Mouse (Mus musculus): Measurements from ENCODE around the gene Bmp5. TPM values are rescaled to one million over a fixed set of nuclear protein-coding genes. Genes with fewer than 3 reads are reported as not detected.

The Bmp5 gene
- polyA plus RNA-seq (2012) = not detected in 2 replicates

DNA sequence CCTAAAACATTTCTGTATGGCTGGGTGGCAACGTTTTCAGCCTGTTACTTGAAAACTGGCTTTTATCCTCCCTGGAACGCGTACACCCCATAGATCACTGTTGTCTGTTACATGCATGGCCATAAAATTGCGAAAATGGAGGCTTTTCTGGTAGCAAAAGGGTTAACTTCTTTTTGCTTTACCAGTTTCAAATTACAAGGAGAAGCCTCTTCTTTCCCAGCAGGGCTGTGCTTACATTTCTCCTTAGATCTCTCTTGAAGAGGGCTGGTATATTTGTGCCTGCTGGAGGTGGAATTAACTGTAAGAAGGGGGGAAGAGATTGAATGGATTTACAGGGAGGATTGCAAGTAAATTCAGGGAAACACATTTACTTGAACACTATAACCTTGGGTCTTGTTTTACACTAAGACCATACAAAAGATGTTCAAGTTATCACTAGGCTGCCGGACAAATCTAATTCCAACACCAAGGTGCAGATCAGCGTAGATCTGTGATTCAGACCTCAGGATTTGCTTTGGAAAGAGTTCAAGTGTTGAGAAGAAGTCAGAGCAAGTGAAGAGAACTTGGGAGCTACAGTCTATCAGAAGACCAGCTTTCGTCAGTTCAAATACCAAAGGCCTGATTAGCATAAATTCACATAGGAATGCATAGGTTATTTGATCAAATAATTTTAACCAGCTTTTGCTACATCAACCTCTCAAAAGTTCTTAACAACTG, at the start of gene Bmp5:
TSS of gene Bmp5 (plus strand) at position 236 of the 717 bp plus-strand sequence.
- no peak within 1 kb of the TSS for H3K4me3 ChIP-seq (replicated peaks)
- H3K36me3 ChIP-seq (ENCODE audit: control insufficient read depth) = no peaks in the 10 kb centered on the region
- no peaks in the 10 kb centered on the region for H3K9me3 ChIP-seq (ENCODE audit: control insufficient read depth, low read length)
- H3K27me3 ChIP-seq (ENCODE audit: control insufficient read depth) = no peaks in the 10 kb centered on the region
- TF ChIP-seq TAL1 (IDR thresholded peaks at IDR 0.05; ENCODE audit: low read length) (no peak), GATA1 (IDR thresholded peaks at IDR 0.05; ENCODE audit: low read length) (no peak)
- H3K4me1 ChIP-seq (ENCODE audit: control insufficient read depth) = no peaks in the 10 kb centered on the region

GRCm38 (mm10) chr9:75760075-75760474, 15.1 kb upstream of the Bmp5 start:
- Histone ChIP-seq H3K9me3 (ENCODE audit: control insufficient read depth, low read length) (no peaks in the 10 kb centered on the region), H3K27me3 (ENCODE audit: control insufficient read depth) (no peaks in the 10 kb centered on the region), H3K36me3 (ENCODE audit: control insufficient read depth) (no peaks in the 10 kb centered on the region), H3K4me3 (replicated peaks) (no peak overlapping the region), H3K4me1 (ENCODE audit: control insufficient read depth) (no peaks in the 10 kb centered on the region)
- no peak for TF ChIP-seq GATA1 (IDR thresholded peaks at IDR 0.05; ENCODE audit: low read length)
- no peak for TF ChIP-seq TAL1 (IDR thresholded peaks at IDR 0.05; ENCODE audit: low read length)

GRCm38 (mm10) chr9:75761567-75761966, 13.6 kb upstream of the Bmp5 start:
- H3K4me1 ChIP-seq (ENCODE audit: control insufficient read depth) = no peaks in the 10 kb centered on the region
- H3K27me3 ChIP-seq (ENCODE audit: control insufficient read depth) = no peaks in the 10 kb centered on the region
- no peak overlapping the region for H3K4me3 ChIP-seq (replicated peaks)
- TF ChIP-seq TAL1 (IDR thresholded peaks at IDR 0.05; ENCODE audit: low read length) (no peak), GATA1 (IDR thresholded peaks at IDR 0.05; ENCODE audit: low read length) (no peak)
- no peaks in the 10 kb centered on the region for H3K9me3 ChIP-seq (ENCODE audit: control insufficient read depth, low read length)
- no peaks in the 10 kb centered on the region for H3K36me3 ChIP-seq (ENCODE audit: control insufficient read depth)

GRCm38 (mm10) chr9:75762487-75762886, 12.7 kb upstream of the Bmp5 start:
- Histone ChIP-seq H3K9me3 (ENCODE audit: control insufficient read depth, low read length) (no peaks in the 10 kb centered on the region), H3K4me3 (replicated peaks) (no peak overlapping the region), H3K4me1 (ENCODE audit: control insufficient read depth) (no peaks in the 10 kb centered on the region), H3K36me3 (ENCODE audit: control insufficient read depth) (no peaks in the 10 kb centered on the region), H3K27me3 (ENCODE audit: control insufficient read depth) (no peaks in the 10 kb centered on the region)
- TF ChIP-seq TAL1 (IDR thresholded peaks at IDR 0.05; ENCODE audit: low read length) = no peak
- no peak for TF ChIP-seq GATA1 (IDR thresholded peaks at IDR 0.05; ENCODE audit: low read length)

- Histone ChIP-seq H3K36me3 (ENCODE audit: control insufficient read depth) (no peaks in the 10 kb centered on the region), H3K4me1 (ENCODE audit: control insufficient read depth) (no peaks in the 10 kb centered on the region)
- TF ChIP-seq GATA1 (IDR thresholded peaks at IDR 0.05; ENCODE audit: low read length) = no peak
- TF ChIP-seq TAL1 (IDR thresholded peaks at IDR 0.05; ENCODE audit: low read length) = no peak
Measured at GRCm38 (mm10) chr9:75764792-75765191, 10.4 kb upstream of the Bmp5 start.

DNA sequence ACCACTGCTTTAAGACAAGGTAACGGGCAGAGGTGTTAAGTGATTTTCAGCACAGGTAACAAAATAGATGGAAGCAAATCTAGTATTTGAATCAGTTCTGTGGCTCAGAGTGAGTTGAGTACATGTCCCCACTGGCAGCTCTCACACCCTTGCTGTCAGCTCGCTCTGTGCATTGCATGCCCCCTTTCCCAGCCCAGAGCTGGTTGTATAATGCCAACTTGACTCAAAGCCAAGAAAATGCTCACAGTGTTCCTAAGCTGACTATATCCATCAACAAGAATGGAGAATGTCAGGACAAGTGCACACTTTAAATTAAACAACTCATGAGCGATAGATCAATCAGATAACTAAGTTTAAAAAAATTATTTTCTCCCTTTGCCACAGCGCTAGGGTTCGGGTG, 8.6 kb upstream of the Bmp5 start:
- Histone ChIP-seq H3K36me3 (ENCODE audit: control insufficient read depth) (no peaks in the 10 kb centered on the region), H3K4me3 (replicated peaks) (no peak overlapping the region), H3K4me1 (ENCODE audit: control insufficient read depth) (no peaks in the 10 kb centered on the region), H3K9me3 (ENCODE audit: control insufficient read depth, low read length) (no peaks in the 10 kb centered on the region), H3K27me3 (ENCODE audit: control insufficient read depth) (no peaks in the 10 kb centered on the region)
- no peak for TF ChIP-seq TAL1 (IDR thresholded peaks at IDR 0.05; ENCODE audit: low read length)
- TF ChIP-seq GATA1 (IDR thresholded peaks at IDR 0.05; ENCODE audit: low read length) = no peak

More at GRCm38 (mm10) chr9:75764792-75765191, 10.4 kb upstream of the Bmp5 start:
- no peaks in the 10 kb centered on the region for H3K27me3 ChIP-seq (ENCODE audit: control insufficient read depth)
- H3K9me3 ChIP-seq (ENCODE audit: control insufficient read depth, low read length) = no peaks in the 10 kb centered on the region
- no peak overlapping the region for H3K4me3 ChIP-seq (replicated peaks)

GRCm38 (mm10) chr9:75769042-75769441, 6.1 kb upstream of the Bmp5 start:
- no peak for TF ChIP-seq TAL1 (IDR thresholded peaks at IDR 0.05; ENCODE audit: low read length)
- TF ChIP-seq GATA1 (IDR thresholded peaks at IDR 0.05; ENCODE audit: low read length) = no peak
- H3K27me3 ChIP-seq (ENCODE audit: control insufficient read depth) = no peaks in the 10 kb centered on the region
- no peak overlapping the region for H3K4me3 ChIP-seq (replicated peaks)
- H3K4me1 ChIP-seq (ENCODE audit: control insufficient read depth) = no peaks in the 10 kb centered on the region
- no peaks in the 10 kb centered on the region for H3K36me3 ChIP-seq (ENCODE audit: control insufficient read depth)
- H3K9me3 ChIP-seq (ENCODE audit: control insufficient read depth, low read length) = no peaks in the 10 kb centered on the region

DNA sequence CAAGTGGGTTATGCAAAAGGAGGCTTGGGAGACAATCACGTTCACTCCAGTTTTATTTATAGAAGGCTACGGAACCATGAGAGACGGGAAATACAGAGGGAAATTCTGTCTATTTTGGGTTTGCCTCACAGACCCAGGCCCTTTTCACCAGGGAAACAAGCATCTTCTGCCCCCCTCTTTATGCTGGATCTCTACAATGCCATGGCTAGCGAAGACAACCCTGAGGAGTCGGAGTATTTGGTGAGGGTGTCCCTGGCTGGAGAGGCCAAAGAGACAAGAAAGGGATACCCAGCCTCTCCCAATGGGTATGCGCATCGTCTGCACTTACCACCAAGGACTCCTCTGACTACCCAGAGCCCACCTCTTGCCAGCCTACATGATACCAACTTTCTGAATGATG, 989 bp downstream of the Bmp5 start:
- no peak for TF ChIP-seq GATA1 (IDR thresholded peaks at IDR 0.05; ENCODE audit: low read length)
- no peak for TF ChIP-seq TAL1 (IDR thresholded peaks at IDR 0.05; ENCODE audit: low read length)
- H3K27me3 ChIP-seq (ENCODE audit: control insufficient read depth) = no peaks in the 10 kb centered on the region
- H3K4me3 ChIP-seq (replicated peaks) = no peak overlapping the region
- H3K9me3 ChIP-seq (ENCODE audit: control insufficient read depth, low read length) = no peaks in the 10 kb centered on the region
- no peaks in the 10 kb centered on the region for H3K36me3 ChIP-seq (ENCODE audit: control insufficient read depth)
- H3K4me1 ChIP-seq (ENCODE audit: control insufficient read depth) = no peaks in the 10 kb centered on the region

DNA sequence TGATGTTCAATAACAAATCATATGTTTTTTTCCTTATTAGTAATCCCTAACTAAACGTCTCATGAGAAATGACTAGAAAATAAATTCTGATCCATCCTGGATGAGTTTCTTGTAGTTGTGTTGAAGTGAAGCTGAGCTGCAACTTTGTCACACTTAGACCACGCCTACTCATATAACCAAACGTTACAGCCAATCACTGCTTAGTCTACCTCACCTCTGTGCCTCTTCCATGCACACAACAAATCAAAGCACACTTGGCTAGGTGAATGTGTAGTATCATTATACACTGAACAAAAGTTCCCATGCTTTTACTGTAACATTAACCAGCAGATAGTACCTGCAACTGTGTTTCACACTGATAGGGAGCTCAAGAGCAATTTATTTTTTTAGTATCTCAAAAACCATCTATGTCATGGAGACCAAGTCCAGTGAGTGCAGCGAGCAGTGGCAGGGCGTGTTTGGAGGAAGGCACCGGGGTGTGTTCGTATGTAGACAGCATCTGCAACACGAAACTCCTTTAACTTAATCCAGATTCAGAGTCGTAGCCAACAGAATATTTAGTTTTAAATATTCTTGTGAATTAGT, 3.7 kb downstream of the Bmp5 start:
- Histone ChIP-seq H3K36me3 (ENCODE audit: control insufficient read depth) (no peaks in the 10 kb centered on the region), H3K9me3 (ENCODE audit: control insufficient read depth, low read length) (no peaks in the 10 kb centered on the region), H3K4me1 (ENCODE audit: control insufficient read depth) (no peaks in the 10 kb centered on the region), H3K27me3 (ENCODE audit: control insufficient read depth) (no peaks in the 10 kb centered on the region), H3K4me3 (replicated peaks) (no peak overlapping the region)
- TF ChIP-seq TAL1 (IDR thresholded peaks at IDR 0.05; ENCODE audit: low read length) = no peak
- no peak for TF ChIP-seq GATA1 (IDR thresholded peaks at IDR 0.05; ENCODE audit: low read length)
